Mouse (Mus musculus) thymus, postnatal 10 days (tissue): ENCODE data around the gene Ero1l.

Experiments used
- DNase-seq, 2 experiments: peaks; one replicate each; pipeline ENCODE4 v3.0.0; 2021; ENCODE audit warnings: low spot score in 2 of 2

Ero1l gene

DNA sequence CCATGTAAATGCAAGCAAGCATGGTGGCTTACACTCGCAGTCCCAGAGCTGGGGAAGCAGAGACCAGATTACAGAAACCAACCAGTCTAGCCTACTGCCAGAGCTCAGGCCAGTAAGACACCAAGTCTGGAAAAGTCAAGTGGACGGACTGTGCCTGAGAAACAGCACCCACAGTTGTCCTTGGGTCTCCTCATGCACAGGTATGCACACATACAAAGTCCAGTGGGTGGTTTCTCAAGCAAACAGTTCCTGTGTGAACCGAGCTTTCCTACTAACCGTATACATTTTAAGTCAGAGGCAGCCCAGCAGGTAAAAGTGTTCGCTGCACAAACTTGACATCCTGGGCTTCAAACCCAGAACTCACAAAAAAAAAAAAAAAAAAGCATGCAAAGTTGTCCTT is 12.7 kb downstream of the Ero1l start:
- no peak for DNase-seq

GRCm38 (mm10) chr14:45304389-45304788 is 14.2 kb downstream of the Ero1l start:
- no peak for DNase-seq

DNA sequence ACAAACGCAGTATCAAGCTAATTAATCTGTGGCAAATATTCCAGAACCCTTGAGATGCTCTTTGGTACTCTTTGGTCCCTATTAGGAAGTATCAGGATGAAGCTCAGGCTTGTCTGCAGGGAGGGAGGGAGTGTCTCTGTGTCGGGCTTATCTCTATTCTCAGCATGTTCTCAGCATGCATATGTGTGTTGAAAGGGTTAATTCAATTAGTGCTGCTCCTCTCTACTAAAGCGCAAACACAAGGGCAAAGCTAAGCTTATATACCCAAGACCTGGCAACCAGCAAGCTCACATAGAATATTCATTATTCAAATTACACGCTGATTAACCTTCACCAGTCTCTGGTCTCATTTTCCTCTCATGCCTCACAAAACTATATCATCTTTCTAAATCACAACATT is 14.6 kb downstream of the Ero1l start:
- DNase-seq: no peak

DNA sequence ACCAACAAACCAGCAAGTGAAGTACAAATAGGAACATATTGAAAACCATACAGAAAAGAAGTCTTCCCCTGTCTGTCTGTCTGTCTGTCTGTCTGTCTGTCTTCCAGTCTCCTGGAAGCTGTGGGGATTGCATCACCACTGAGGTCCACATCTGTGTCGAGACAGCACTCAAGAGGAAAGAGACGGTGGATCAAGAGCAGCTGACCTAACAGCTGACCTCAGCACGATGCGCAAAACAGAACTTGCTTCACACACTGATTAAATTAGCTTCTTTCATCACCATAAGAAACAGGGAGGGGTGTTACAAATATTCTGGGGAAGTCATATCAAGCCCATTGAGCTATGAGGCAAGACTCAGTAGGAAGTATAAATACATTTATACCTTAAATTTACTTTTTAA is 27.0 kb downstream of the Ero1l start:
- DNase-seq: no peak

GRCm38 (mm10) chr14:45282066-45282465 is 36.5 kb downstream of the Ero1l start:
- no peak for DNase-seq

- no peak for DNase-seq
Measured at GRCm38 (mm10) chr14:45275816-45276215, 42.8 kb downstream of the Ero1l start.

DNA sequence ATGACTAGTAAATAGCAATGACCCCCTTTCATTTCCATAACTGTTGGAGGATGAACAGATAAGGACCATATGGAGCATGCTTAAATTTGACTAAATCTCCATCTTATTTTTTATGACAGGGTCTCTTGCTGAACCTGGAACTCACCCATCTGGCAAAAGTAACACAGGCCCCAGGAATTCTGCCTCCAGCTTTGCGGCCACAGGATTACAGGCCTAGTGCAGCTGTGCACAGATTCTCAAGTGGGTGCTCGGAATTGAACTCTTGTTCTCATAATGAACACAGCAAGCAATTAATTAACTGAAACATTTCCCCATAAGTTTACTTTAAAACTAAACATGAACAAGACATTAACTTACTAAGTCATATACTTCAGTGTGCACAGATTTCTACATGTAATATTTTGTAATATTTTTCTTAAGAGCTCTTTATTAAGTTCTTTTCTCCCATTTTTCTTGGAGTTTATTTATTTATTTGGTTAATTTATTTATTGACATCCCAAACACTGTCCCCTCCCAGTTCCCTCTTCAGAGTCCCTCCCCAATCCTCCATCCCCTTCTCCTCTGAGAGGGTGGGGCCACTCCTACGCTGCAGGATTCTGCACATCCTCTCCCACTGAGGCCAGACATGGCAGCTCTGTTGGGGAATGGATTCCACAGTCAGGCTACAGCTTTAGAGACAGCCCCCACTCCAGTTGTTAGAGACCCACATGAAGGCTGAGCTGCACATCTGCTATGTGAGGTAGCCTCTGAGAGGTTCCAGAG is 54.6 kb downstream of the Ero1l start:
- no peak for DNase-seq

DNA sequence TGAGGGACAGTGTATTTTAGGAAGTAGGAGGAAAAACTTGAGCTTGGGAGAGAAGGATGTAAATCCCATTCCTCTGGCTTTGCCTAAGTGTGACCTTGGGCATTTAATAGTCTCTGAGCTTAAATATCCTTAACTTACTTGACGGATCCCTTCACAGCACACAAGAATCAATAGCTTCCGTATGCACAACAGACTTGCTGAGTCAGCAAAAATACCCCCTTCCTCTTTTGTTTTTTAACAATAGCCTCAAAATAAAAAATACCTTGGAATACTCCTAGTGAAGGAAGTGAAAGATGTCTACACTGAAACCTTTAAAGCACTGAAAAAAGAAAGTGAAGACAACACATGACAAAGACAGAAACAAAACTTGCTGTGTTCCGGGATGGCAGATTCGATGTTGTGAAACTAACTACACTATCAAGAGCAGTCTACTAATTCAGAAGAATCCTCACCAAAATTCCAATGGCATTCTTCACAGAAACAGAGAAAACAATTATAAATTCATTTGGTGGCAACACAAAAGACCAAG is 67.0 kb downstream of the Ero1l start:
- DNase-seq: no peak

- no peak for DNase-seq
Measured at GRCm38 (mm10) chr14:45241613-45242012, 77.0 kb downstream of the Ero1l start.

- no peak for DNase-seq
Measured at GRCm38 (mm10) chr14:45239042-45239441, 79.5 kb downstream of the Ero1l start.
